Mouse (Mus musculus): ENCODE measurements around the gene Cpa5.

The Cpa5 gene

GRCm38 (mm10) chr6:30645379-30645778 lies 34.6 kb downstream of the Cpa5 start:
- DNase-seq: no peak

GRCm38 (mm10) chr6:30649651-30650296 lies 39.0 kb downstream of the Cpa5 start:
- no peak for DNase-seq

- DNase-seq: no peak
Measured at GRCm38 (mm10) chr6:30652425-30653188, 41.8 kb downstream of the Cpa5 start.

- no peak for DNase-seq
Measured at GRCm38 (mm10) chr6:30653518-30653917, 42.7 kb downstream of the Cpa5 start.

- no peak for DNase-seq
Measured at GRCm38 (mm10) chr6:30654402-30654859, 43.6 kb downstream of the Cpa5 start.

GRCm38 (mm10) chr6:30654932-30655331 lies 44.1 kb downstream of the Cpa5 start:
- no peak for DNase-seq

- DNase-seq: no peak
Measured at GRCm38 (mm10) chr6:30657279-30657678, 46.5 kb downstream of the Cpa5 start.

GRCm38 (mm10) chr6:30658619-30659018 lies 47.8 kb downstream of the Cpa5 start:
- no peak for DNase-seq

- DNase-seq: no peak
Measured at GRCm38 (mm10) chr6:30664776-30665175, 54.0 kb downstream of the Cpa5 start.

- no peak for DNase-seq
Measured at GRCm38 (mm10) chr6:30665296-30665695, 54.5 kb downstream of the Cpa5 start.

GRCm38 (mm10) chr6:30666043-30666442 lies 55.2 kb downstream of the Cpa5 start:
- no peak for DNase-seq

GRCm38 (mm10) chr6:30667585-30667984 lies 56.8 kb downstream of the Cpa5 start:
- no peak for DNase-seq

GRCm38 (mm10) chr6:30671696-30672095 lies 60.9 kb downstream of the Cpa5 start:
- DNase-seq: no peak

- peak; percentile 13 for DNase-seq
Measured at GRCm38 (mm10) chr6:30673764-30674561, 63.2 kb downstream of the Cpa5 start.

- DNase-seq: no peak
Measured at GRCm38 (mm10) chr6:30674714-30675280, 64.0 kb downstream of the Cpa5 start.

GRCm38 (mm10) chr6:30675281-30675771 lies 64.5 kb downstream of the Cpa5 start:
- DNase-seq: peak; percentile 18

GRCm38 (mm10) chr6:30676506-30676905 lies 65.7 kb downstream of the Cpa5 start:
- DNase-seq: peak; percentile 26

- no peak for DNase-seq
Measured at GRCm38 (mm10) chr6:30677591-30677990, 66.8 kb downstream of the Cpa5 start.

GRCm38 (mm10) chr6:30678482-30678881 lies 67.7 kb downstream of the Cpa5 start:
- no peak for DNase-seq

GRCm38 (mm10) chr6:30679567-30679966 lies 68.8 kb downstream of the Cpa5 start:
- no peak for DNase-seq

GRCm38 (mm10) chr6:30680442-30680841 lies 69.6 kb downstream of the Cpa5 start:
- DNase-seq: no peak
